Mouse (Mus musculus) heart, embryonic 10.5 days (tissue): Measurements from ENCODE around the gene Gys2. TPM values are rescaled to one million over a fixed set of nuclear protein-coding genes. Genes with fewer than 3 reads are reported as not detected.
A peak's percentile ranks its signal among the peaks of the same experiment; 100 is the strongest.
"Not testable (repeated sequence)": the region's sequence is repeated elsewhere in the genome, so short reads cannot be mapped to it uniquely, and the experiment has no call there.

Source experiments
- DNase-seq: peaks from one replicate; pipeline ENCODE4 v3.0.0-alpha.2; 2017; ENCODE audit warnings: low spot score
- H3K27ac ChIP-seq: fragments of 300-500 bp; sonication (generic); 2 replicates; pipeline ENCODE4 v1.5.1; 2016; ENCODE audit warnings: mild to moderate bottlenecking
- H3K27me3 ChIP-seq: fragments of 300-500 bp; sonication (generic); 2 replicates; pipeline ENCODE4 v1.6.1; 2016; ENCODE audit warnings: mild to moderate bottlenecking; ENCODE audit not compliant: poor library complexity, insufficient read depth, severe bottlenecking
- H3K36me3 ChIP-seq: fragments of 300-500 bp; sonication (generic); 2 replicates; pipeline ENCODE4 v1.6.1; 2016; ENCODE audit warnings: mild to moderate bottlenecking, moderate library complexity
- H3K4me1 ChIP-seq: fragments of 300-500 bp; sonication (generic); 2 replicates; pipeline ENCODE4 v1.6.1; 2016; ENCODE audit warnings: mild to moderate bottlenecking
- H3K4me3 ChIP-seq: fragments of 300-500 bp; sonication (generic); 2 replicates; pipeline ENCODE4 v1.5.1; 2016; ENCODE audit warnings: mild to moderate bottlenecking, moderate library complexity
- H3K9me3 ChIP-seq: fragments of 300-500 bp; sonication (generic); 2 replicates; pipeline ENCODE4 v1.6.1; 2016; ENCODE audit warnings: mild to moderate bottlenecking, moderate library complexity
- WGBS: fragments of 180-500 bp; shearing (Covaris S2); methylation state at CpG from one replicate; pipeline ENCODE4 v1.1.7; 2016; 5-methylcytosine and 5-hydroxymethylcytosine counted together
- polyA plus RNA-seq: library from polyadenylated mRNA; unstranded; fragments of >200 nt; fragmentation: Nextera tagmentation; extraction: Ambion mirVana; gene quantifications from 2 replicates; pipeline ENCODE4 v1.2.1, GENCODE M21; 2016

Gene Gys2
- polyA plus RNA-seq, result 0.05 and 1.4 TPM in 2 replicates

- no peak for DNase-seq
- Histone ChIP-seq H3K27ac (no peak within 1 kb of the TSS), H3K36me3 (no peaks in the 10 kb centered on the region), H3K4me1 (no peaks in the 10 kb centered on the region), H3K4me3 (no peak within 1 kb of the TSS), H3K9me3 (no peaks in the 10 kb centered on the region), H3K27me3 (no peaks in the 10 kb centered on the region)
- 64% methylated on average over 4 of the region's 4 CpGs for WGBS
These were observed at the start of gene Gys2 for GRCm38 (mm10) chr6:142472801-142473203. Gene Gys2 (minus strand): TSS chr6:142473109.

- Histone ChIP-seq H3K4me1 (no peaks in the 10 kb centered on the region), H3K27me3 (no peaks in the 10 kb centered on the region), H3K27ac (no peak overlapping the region), H3K36me3 (no peaks in the 10 kb centered on the region), H3K9me3 (no peaks in the 10 kb centered on the region), H3K4me3 (no peak overlapping the region)
- WGBS, result 76% methylated on average over 12 of the region's 12 CpGs
- DNase-seq, result no peak
These were observed 48.7 kb upstream of the Gys2 start for GRCm38 (mm10) chr6:142521591-142522110.

- no peaks in the 10 kb centered on the region for H3K4me1 ChIP-seq
- no peaks in the 10 kb centered on the region for H3K36me3 ChIP-seq
- 0 out of 2 replicates have a peak, but pooled peaks cover 7% of the 10 kb centered on the region for H3K27me3 ChIP-seq
- DNase-seq, result no peak
- H3K9me3 ChIP-seq, result no peaks in the 10 kb centered on the region
- no peak overlapping the region for H3K4me3 ChIP-seq
- no peak overlapping the region for H3K27ac ChIP-seq
- WGBS, result 11% methylated on average over 6 of the region's 6 CpGs
These were observed 46.2 kb upstream of the Gys2 start for GRCm38 (mm10) chr6:142519110-142519509.

- not testable (repeated sequence) for DNase-seq, H3K9me3 ChIP-seq, H3K36me3 ChIP-seq, H3K4me3 ChIP-seq, H3K4me1 ChIP-seq, H3K27ac ChIP-seq
- H3K27me3 ChIP-seq, result peaks cover 33% of the 10 kb centered on the region
- 66% methylated on average over 9 of the region's 9 CpGs for WGBS
These were observed 42.5 kb upstream of the Gys2 start for GRCm38 (mm10) chr6:142515379-142515778.

GRCm38 (mm10) chr6:142514912-142515311 is 42.0 kb upstream of the Gys2 start:
- no peak overlapping the region for H3K4me3 ChIP-seq
- no peaks in the 10 kb centered on the region for H3K9me3 ChIP-seq
- no peaks in the 10 kb centered on the region for H3K36me3 ChIP-seq
- WGBS, result 4% methylated on average over 10 of the region's 10 CpGs
- H3K27me3 ChIP-seq, result peaks cover 33% of the 10 kb centered on the region
- no peaks in the 10 kb centered on the region for H3K4me1 ChIP-seq
- no peak for DNase-seq
- H3K27ac ChIP-seq, result no peak overlapping the region

GRCm38 (mm10) chr6:142512902-142513301 is 40.0 kb upstream of the Gys2 start:
- Histone ChIP-seq H3K9me3 (no peaks in the 10 kb centered on the region), H3K27me3 (peaks cover 39% of the 10 kb centered on the region), H3K4me1 (peaks cover 12% of the 10 kb centered on the region), H3K4me3 (no peak overlapping the region), H3K27ac (no peak overlapping the region), H3K36me3 (no peaks in the 10 kb centered on the region)
- no peak for DNase-seq
- WGBS, result 25% methylated on average over 3 of the region's 3 CpGs

- H3K9me3 ChIP-seq, result no peaks in the 10 kb centered on the region
- H3K4me3 ChIP-seq, result no peak overlapping the region
- peaks cover 39% of the 10 kb centered on the region for H3K27me3 ChIP-seq
- 22% methylated on average over 12 of the region's 12 CpGs for WGBS
- no peak overlapping the region for H3K27ac ChIP-seq
- no peaks in the 10 kb centered on the region for H3K36me3 ChIP-seq
- no peak for DNase-seq
- peaks cover 18% of the 10 kb centered on the region for H3K4me1 ChIP-seq
These were observed 38.7 kb upstream of the Gys2 start for GRCm38 (mm10) chr6:142511516-142512135.

GRCm38 (mm10) chr6:142508663-142509062 is 35.8 kb upstream of the Gys2 start:
- H3K36me3 ChIP-seq, result peaks cover 20% of the 10 kb centered on the region
- no peak for DNase-seq
- H3K4me3 ChIP-seq, result no peak overlapping the region
- peaks cover 33% of the 10 kb centered on the region for H3K27me3 ChIP-seq
- H3K4me1 ChIP-seq, result peaks cover 32% of the 10 kb centered on the region
- H3K9me3 ChIP-seq, result no peaks in the 10 kb centered on the region
- peak overlapping the region; percentile 89 for H3K27ac ChIP-seq
- WGBS, result 19% methylated on average over 4 of the region's 4 CpGs

- Histone ChIP-seq H3K27ac (peak within 1 kb of the TSS; percentile 89), H3K4me1 (peaks cover 32% of the 10 kb centered on the region), H3K36me3 (peaks cover 26% of the 10 kb centered on the region), H3K27me3 (peaks cover 25% of the 10 kb centered on the region), H3K4me3 (peak within 1 kb of the TSS; percentile 73), H3K9me3 (no peaks in the 10 kb centered on the region)
- DNase-seq, result peak; percentile 95
- WGBS, result 0% methylated on average over 19 of the region's 19 CpGs
These were observed 34.9 kb upstream of the Gys2 start, which contains the start of gene Ldhb for GRCm38 (mm10) chr6:142507785-142508162. Gene Ldhb (minus strand): TSS chr6:142507957.

GRCm38 (mm10) chr6:142507033-142507784 is 34.3 kb upstream of the Gys2 start:
- Histone ChIP-seq H3K4me1 (peaks cover 32% of the 10 kb centered on the region), H3K4me3 (peak overlapping the region; percentile 73), H3K9me3 (no peaks in the 10 kb centered on the region), H3K27me3 (peaks cover 23% of the 10 kb centered on the region), H3K36me3 (peaks cover 31% of the 10 kb centered on the region), H3K27ac (peak overlapping the region; percentile 89)
- no peak for DNase-seq
- 1% methylated on average over 30 of the region's 30 CpGs for WGBS

- peak overlapping the region; percentile 73 for H3K4me3 ChIP-seq
- H3K36me3 ChIP-seq, result peaks cover 34% of the 10 kb centered on the region
- H3K4me1 ChIP-seq, result peaks cover 32% of the 10 kb centered on the region
- no peaks in the 10 kb centered on the region for H3K9me3 ChIP-seq
- peaks cover 17% of the 10 kb centered on the region for H3K27me3 ChIP-seq
- 2% methylated on average over 10 of the region's 10 CpGs for WGBS
- DNase-seq, result no peak
- H3K27ac ChIP-seq, result peak overlapping the region; percentile 89; the same call in 1 of the 2 replicates
These were observed 33.6 kb upstream of the Gys2 start for GRCm38 (mm10) chr6:142506338-142507032.

- no peak for DNase-seq
- Histone ChIP-seq H3K4me1 (peaks cover 26% of the 10 kb centered on the region), H3K4me3 (no peak overlapping the region), H3K9me3 (no peaks in the 10 kb centered on the region), H3K36me3 (peaks cover 58% of the 10 kb centered on the region), H3K27ac (no peak overlapping the region), H3K27me3 (no peaks in the 10 kb centered on the region)
- WGBS, result 80% methylated on average over 8 of the region's 8 CpGs
These were observed 30.7 kb upstream of the Gys2 start for GRCm38 (mm10) chr6:142503601-142504000.
